Mouse (Mus musculus) kidney, adult 8-10 months (tissue): ENCODE data around the gene Thsd7a.

ENCODE experiments used
- DNase-seq, 2 experiments: peaks; one replicate each; pipeline ENCODE4 v3.0.0; 2022

Gene Thsd7a

GRCm38 (mm10) chr6:12381136-12381778, 368.0 kb downstream of the Thsd7a start:
- DNase-seq: peak; percentile 30 to 44

GRCm38 (mm10) chr6:12380717-12381116, 368.5 kb downstream of the Thsd7a start:
- no peak for DNase-seq

GRCm38 (mm10) chr6:12358737-12359136, 390.5 kb downstream of the Thsd7a start:
- DNase-seq: no peak

- DNase-seq: no peak
These were observed 395.6 kb downstream of the Thsd7a start for GRCm38 (mm10) chr6:12353573-12353972.

- DNase-seq: no peak
These were observed 397.0 kb downstream of the Thsd7a start for GRCm38 (mm10) chr6:12352165-12352719.

GRCm38 (mm10) chr6:12350753-12351152, 398.5 kb downstream of the Thsd7a start:
- DNase-seq: no peak

GRCm38 (mm10) chr6:12349105-12349759, 400.0 kb downstream of the Thsd7a start:
- DNase-seq: no peak

- no peak for DNase-seq
These were observed 400.5 kb downstream of the Thsd7a start for GRCm38 (mm10) chr6:12348667-12349066.

GRCm38 (mm10) chr6:12336590-12337584, 412.3 kb downstream of the Thsd7a start:
- DNase-seq: no peak

GRCm38 (mm10) chr6:12315070-12315909, 433.9 kb downstream of the Thsd7a start:
- DNase-seq: peak in 1 of 2 experiments; percentile 5

- DNase-seq: no peak
These were observed 441.7 kb downstream of the Thsd7a start for GRCm38 (mm10) chr6:12307502-12307901.

GRCm38 (mm10) chr6:12262641-12263400, 486.4 kb downstream of the Thsd7a start:
- DNase-seq: no peak
